Mouse (Mus musculus) limb, embryonic 13.5 days (tissue): ENCODE data around the gene Hspb1. TPM values are rescaled to one million over a fixed set of nuclear protein-coding genes. Genes with fewer than 3 reads are reported as not detected.
A peak's percentile ranks its signal among the peaks of the same experiment; 100 is the strongest.

Experiments used
- ATAC-seq: fragments of 200-750 bp; cut with Nextera tagmentation; 2 replicates; pipeline ENCODE4 v1.8.0; 2017; ENCODE audit warnings: low read depth, moderate number of reproducible peaks, moderate TSS enrichment; ENCODE audit not compliant: low FRiP score
- H3K27ac ChIP-seq: fragments of 300-500 bp; sonication (generic); 2 replicates; pipeline ENCODE4 v1.5.1; 2015; ENCODE audit warnings: inconsistent platforms, mild to moderate bottlenecking, moderate library complexity
- H3K27me3 ChIP-seq: fragments of 300-500 bp; sonication (generic); 2 replicates; pipeline ENCODE4 v1.6.1; 2015; ENCODE audit warnings: mild to moderate bottlenecking, inconsistent platforms
- H3K36me3 ChIP-seq: fragments of 300-500 bp; sonication (generic); 2 replicates; pipeline ENCODE4 v1.6.1; 2015; ENCODE audit warnings: inconsistent platforms, mild to moderate bottlenecking, moderate library complexity
- H3K4me1 ChIP-seq: fragments of 300-500 bp; sonication (generic); 2 replicates; pipeline ENCODE4 v1.6.1; 2015; ENCODE audit warnings: inconsistent platforms
- H3K4me2 ChIP-seq: fragments of 300-500 bp; sonication (generic); replicated peaks from 2 replicates; pipeline ENCODE4 v1.6.1; 2015; ENCODE audit warnings: inconsistent platforms, mild to moderate bottlenecking, moderate library complexity
- H3K4me3 ChIP-seq: fragments of 300-500 bp; sonication (generic); 2 replicates; pipeline ENCODE4 v1.5.1; 2015; ENCODE audit warnings: moderate library complexity, mild to moderate bottlenecking, inconsistent platforms
- H3K9ac ChIP-seq: fragments of 300-500 bp; sonication (generic); 2 replicates; pipeline ENCODE4 v1.6.1; 2015; ENCODE audit warnings: mild to moderate bottlenecking, inconsistent platforms
- H3K9me3 ChIP-seq: fragments of 300-500 bp; sonication (generic); 2 replicates; pipeline ENCODE4 v1.6.1; 2016; ENCODE audit warnings: inconsistent platforms
- WGBS: fragments of 180-500 bp; shearing (Covaris S2); methylation state at CpG from one replicate; pipeline ENCODE4 v1.1.7; 2015; 5-methylcytosine and 5-hydroxymethylcytosine counted together
- polyA plus RNA-seq: library from polyadenylated mRNA; unstranded; fragments of >200 nt; fragmentation: Nextera tagmentation; extraction: Ambion mirVana; gene quantifications from 2 replicates; pipeline ENCODE4 v1.2.1, GENCODE M21; 2015

The Hspb1 gene
- polyA plus RNA-seq: 134 and 150 TPM in 2 replicates

- H3K27me3 ChIP-seq: peaks cover 61% of the 10 kb centered on the region
- 2% methylated on average over 24 of the region's 24 CpGs for WGBS
- peak within 1 kb of the TSS; percentile 66 for H3K4me2 ChIP-seq
- H3K9ac ChIP-seq: peak within 1 kb of the TSS; percentile 53
- peak within 1 kb of the TSS; percentile 38 for H3K4me3 ChIP-seq
- H3K4me1 ChIP-seq: peaks cover 13% of the 10 kb centered on the region
- peak; percentile 75 for ATAC-seq
- H3K36me3 ChIP-seq: no peaks in the 10 kb centered on the region
- peak within 1 kb of the TSS; percentile 28; the same call in 1 of the 2 replicates for H3K27ac ChIP-seq
- H3K9me3 ChIP-seq: no peaks in the 10 kb centered on the region
Measured at GRCm38 (mm10) chr5:135887675-135888102, at the start of gene Hspb1. Gene Hspb1, plus strand, starts transcription at chr5:135887919.

- Histone ChIP-seq H3K36me3 (no peaks in the 10 kb centered on the region), H3K27me3 (peaks cover 19% of the 10 kb centered on the region; the same call in 1 of the 2 replicates), H3K27ac (no peak overlapping the region), H3K4me3 (no peak overlapping the region), H3K9me3 (no peaks in the 10 kb centered on the region), H3K4me2 (no peak overlapping the region), H3K9ac (no peak overlapping the region), H3K4me1 (no peaks in the 10 kb centered on the region)
- ATAC-seq: no peak
- WGBS: 77% methylated on average over 6 of the region's 6 CpGs
Measured at GRCm38 (mm10) chr5:135841651-135842050, 46.1 kb upstream of the Hspb1 start.

- H3K9ac ChIP-seq: no peak overlapping the region
- H3K9me3 ChIP-seq: peaks cover 4% of the 10 kb centered on the region
- H3K4me1 ChIP-seq: no peaks in the 10 kb centered on the region
- H3K36me3 ChIP-seq: no peaks in the 10 kb centered on the region
- WGBS: 21% methylated on average over 5 of the region's 5 CpGs
- no peak overlapping the region for H3K4me2 ChIP-seq
- H3K27me3 ChIP-seq: peaks cover 19% of the 10 kb centered on the region; the same call in 1 of the 2 replicates
- no peak for ATAC-seq
- no peak overlapping the region for H3K27ac ChIP-seq
- no peak overlapping the region for H3K4me3 ChIP-seq
Measured at GRCm38 (mm10) chr5:135843418-135843817, 44.3 kb upstream of the Hspb1 start.

- no peak overlapping the region for H3K27ac ChIP-seq
- no peak for ATAC-seq
- H3K9me3 ChIP-seq: peaks cover 4% of the 10 kb centered on the region
- no peak overlapping the region for H3K9ac ChIP-seq
- no peak overlapping the region for H3K4me3 ChIP-seq
- H3K4me1 ChIP-seq: no peaks in the 10 kb centered on the region
- WGBS: 79% methylated on average over 13 of the region's 13 CpGs
- H3K4me2 ChIP-seq: no peak overlapping the region
- H3K27me3 ChIP-seq: peaks cover 34% of the 10 kb centered on the region
- H3K36me3 ChIP-seq: no peaks in the 10 kb centered on the region
Measured at GRCm38 (mm10) chr5:135845676-135846320, 41.9 kb upstream of the Hspb1 start.

GRCm38 (mm10) chr5:135847460-135847859, 40.3 kb upstream of the Hspb1 start:
- H3K27me3 ChIP-seq: peaks cover 47% of the 10 kb centered on the region
- no peak for ATAC-seq
- no peak overlapping the region for H3K9ac ChIP-seq
- H3K4me3 ChIP-seq: no peak overlapping the region
- no peak overlapping the region for H3K4me2 ChIP-seq
- H3K9me3 ChIP-seq: peaks cover 4% of the 10 kb centered on the region
- 68% methylated on average over 4 of the region's 4 CpGs for WGBS
- H3K36me3 ChIP-seq: no peaks in the 10 kb centered on the region
- H3K4me1 ChIP-seq: 0 out of 2 replicates have a peak, but pooled peaks cover 10% of the 10 kb centered on the region
- no peak overlapping the region for H3K27ac ChIP-seq

GRCm38 (mm10) chr5:135847881-135848280, 39.8 kb upstream of the Hspb1 start:
- peaks cover 47% of the 10 kb centered on the region for H3K27me3 ChIP-seq
- 90% methylated on average over 3 of the region's 3 CpGs for WGBS
- ATAC-seq: no peak
- H3K9ac ChIP-seq: no peak overlapping the region
- peaks cover 4% of the 10 kb centered on the region for H3K9me3 ChIP-seq
- no peak overlapping the region for H3K4me2 ChIP-seq
- no peaks in the 10 kb centered on the region for H3K36me3 ChIP-seq
- H3K4me1 ChIP-seq: 0 out of 2 replicates have a peak, but pooled peaks cover 10% of the 10 kb centered on the region
- no peak overlapping the region for H3K4me3 ChIP-seq
- H3K27ac ChIP-seq: no peak overlapping the region

- no peak overlapping the region for H3K9ac ChIP-seq
- ATAC-seq: no peak
- peaks cover 76% of the 10 kb centered on the region for H3K27me3 ChIP-seq
- H3K4me3 ChIP-seq: no peak overlapping the region
- 0 out of 2 replicates have a peak, but pooled peaks cover 10% of the 10 kb centered on the region for H3K4me1 ChIP-seq
- H3K27ac ChIP-seq: no peak overlapping the region
- H3K9me3 ChIP-seq: peaks cover 4% of the 10 kb centered on the region
- H3K36me3 ChIP-seq: no peaks in the 10 kb centered on the region
- WGBS: under 1% methylated on average over 15 of the region's 15 CpGs
- no peak overlapping the region for H3K4me2 ChIP-seq
Measured at GRCm38 (mm10) chr5:135851024-135851423, 36.7 kb upstream of the Hspb1 start.

- H3K27me3 ChIP-seq: peaks cover 81% of the 10 kb centered on the region
Measured at GRCm38 (mm10) chr5:135851481-135851880, 36.2 kb upstream of the Hspb1 start.

GRCm38 (mm10) chr5:135852421-135852820, 35.3 kb upstream of the Hspb1 start:
- ATAC-seq: no peak
- Histone ChIP-seq H3K4me1 (peaks cover 15% of the 10 kb centered on the region), H3K27ac (no peak overlapping the region), H3K9me3 (peaks cover 2% of the 10 kb centered on the region), H3K4me3 (peak overlapping the region; percentile 7; the same call in 1 of the 2 replicates), H3K9ac (no peak overlapping the region), H3K4me2 (no peak overlapping the region; the same call in 1 of the 2 replicates), H3K27me3 (peaks cover 90% of the 10 kb centered on the region), H3K36me3 (no peaks in the 10 kb centered on the region)
- 2% methylated on average over 10 of the region's 10 CpGs for WGBS

More at GRCm38 (mm10) chr5:135851481-135851880, 36.2 kb upstream of the Hspb1 start:
- Histone ChIP-seq H3K4me1 (0 out of 2 replicates have a peak, but pooled peaks cover 10% of the 10 kb centered on the region), H3K4me2 (no peak overlapping the region), H3K9ac (no peak overlapping the region), H3K4me3 (no peak overlapping the region), H3K27ac (no peak overlapping the region), H3K9me3 (peaks cover 4% of the 10 kb centered on the region), H3K36me3 (no peaks in the 10 kb centered on the region)
- WGBS: 0% methylated on average over 2 of the region's 14 CpGs
- no peak for ATAC-seq

GRCm38 (mm10) chr5:135853731-135854130, 34.0 kb upstream of the Hspb1 start:
- Histone ChIP-seq H3K4me2 (no peak overlapping the region), H3K4me1 (peaks cover 15% of the 10 kb centered on the region), H3K9me3 (no peaks in the 10 kb centered on the region), H3K36me3 (no peaks in the 10 kb centered on the region), H3K27me3 (peaks cover 99% of the 10 kb centered on the region), H3K9ac (no peak overlapping the region), H3K4me3 (no peak overlapping the region), H3K27ac (no peak overlapping the region)
- no peak for ATAC-seq
- 63% methylated on average over 7 of the region's 7 CpGs for WGBS

GRCm38 (mm10) chr5:135855156-135855555, 32.6 kb upstream of the Hspb1 start:
- WGBS: 1% methylated on average over 4 of the region's 4 CpGs
- Histone ChIP-seq H3K36me3 (no peaks in the 10 kb centered on the region), H3K9ac (no peak overlapping the region), H3K4me2 (no peak overlapping the region), H3K4me1 (peaks cover 15% of the 10 kb centered on the region), H3K4me3 (no peak overlapping the region), H3K27me3 (peaks cover 95% of the 10 kb centered on the region), H3K9me3 (no peaks in the 10 kb centered on the region), H3K27ac (no peak overlapping the region)
- ATAC-seq: no peak

- 29% methylated on average over 8 of the region's 8 CpGs for WGBS
- H3K4me2 ChIP-seq: no peak overlapping the region
Measured at GRCm38 (mm10) chr5:135866662-135867061, 21.1 kb upstream of the Hspb1 start.

More at GRCm38 (mm10) chr5:135866662-135867061, 21.1 kb upstream of the Hspb1 start:
- no peaks in the 10 kb centered on the region for H3K9me3 ChIP-seq
- H3K27me3 ChIP-seq: peaks cover 95% of the 10 kb centered on the region
- H3K9ac ChIP-seq: no peak overlapping the region
- H3K27ac ChIP-seq: no peak overlapping the region
- no peak for ATAC-seq
- no peak overlapping the region for H3K4me3 ChIP-seq
- H3K36me3 ChIP-seq: no peaks in the 10 kb centered on the region
- peaks cover 17% of the 10 kb centered on the region for H3K4me1 ChIP-seq
